Mouse (Mus musculus): ENCODE data around the gene Gckr.
"Not testable (repeated sequence)": the region's sequence is repeated elsewhere in the genome, so short reads cannot be mapped to it uniquely, and the experiment has no call there.

Gene Gckr

GRCm38 (mm10) chr5:31290521-31291360 lies 6.5 kb upstream of the Gckr start, which contains the start of gene Ift172:
TSS of gene Ift172 (minus strand) at chr5:31291116.
- in situ Hi-C loops (cut with MboI; ENCODE audit: low pct_unique_long_range_greater_than_20kb in 1 of 2, low sequenced_read_pairs in 2 of 2, unreplicated experiment in 1 of 2): no loop called here

DNA sequence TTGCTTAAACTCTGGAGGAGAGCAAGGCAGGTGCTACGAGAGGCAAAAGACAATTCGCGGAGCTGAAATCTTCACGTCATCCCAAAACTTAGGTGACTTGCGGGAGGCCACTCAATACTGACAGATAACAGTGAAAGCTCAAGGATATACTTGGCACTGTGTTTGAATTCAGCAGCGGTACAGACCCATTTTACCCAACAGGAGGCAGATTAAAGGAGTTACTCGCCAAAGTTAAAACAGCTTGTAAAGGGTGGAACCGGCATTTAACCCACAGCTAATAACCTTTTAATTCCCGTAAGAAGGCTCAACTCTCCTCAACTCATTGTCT lies 5.9 kb upstream of the Gckr start:
- in situ Hi-C loops (cut with MboI; ENCODE audit: low pct_unique_long_range_greater_than_20kb in 1 of 2, low sequenced_read_pairs in 2 of 2, unreplicated experiment in 1 of 2): no loop called here

DNA sequence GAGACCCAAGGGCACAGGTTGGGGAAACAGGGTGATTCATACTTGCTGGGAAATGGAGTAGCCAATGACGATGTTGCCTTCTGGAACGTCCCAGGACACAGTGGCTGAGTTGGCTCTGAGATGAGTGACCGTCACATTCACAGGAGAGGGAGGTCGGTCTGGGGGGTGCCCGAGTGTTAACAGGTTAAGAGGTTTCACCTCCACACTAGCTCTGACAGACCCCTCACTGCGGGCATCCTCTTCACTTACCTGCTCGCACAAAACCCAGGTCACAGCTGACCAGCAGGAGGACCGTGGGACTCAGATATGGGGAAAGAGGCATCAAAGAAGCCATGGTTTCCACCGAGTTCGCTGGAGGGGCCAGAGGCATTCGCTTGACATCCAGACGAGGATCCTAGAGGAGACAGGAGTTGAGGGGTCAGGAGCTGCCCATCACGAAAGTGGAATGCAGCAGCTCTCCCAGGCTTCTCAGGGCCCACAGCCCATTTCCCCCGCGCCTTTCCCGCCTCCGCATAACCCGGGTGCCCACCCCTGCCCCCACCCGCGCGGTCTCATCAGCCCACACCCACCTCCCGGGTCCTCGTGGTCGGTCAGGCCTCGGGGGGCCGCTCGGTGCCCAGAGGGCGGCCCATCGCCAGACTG lies 2.2 kb upstream of the Gckr start:
- in situ Hi-C loops (cut with MboI; ENCODE audit: low pct_unique_long_range_greater_than_20kb in 1 of 2, low sequenced_read_pairs in 2 of 2, unreplicated experiment in 1 of 2): no loop called here

GRCm38 (mm10) chr5:31295606-31296141 lies 1.6 kb upstream of the Gckr start, which contains the start of gene Fndc4:
TSS of gene Fndc4 (minus strand) at chr5:31296080.
- in situ Hi-C loops (cut with MboI; ENCODE audit: low pct_unique_long_range_greater_than_20kb in 1 of 2, low sequenced_read_pairs in 2 of 2, unreplicated experiment in 1 of 2): no loop called here

DNA sequence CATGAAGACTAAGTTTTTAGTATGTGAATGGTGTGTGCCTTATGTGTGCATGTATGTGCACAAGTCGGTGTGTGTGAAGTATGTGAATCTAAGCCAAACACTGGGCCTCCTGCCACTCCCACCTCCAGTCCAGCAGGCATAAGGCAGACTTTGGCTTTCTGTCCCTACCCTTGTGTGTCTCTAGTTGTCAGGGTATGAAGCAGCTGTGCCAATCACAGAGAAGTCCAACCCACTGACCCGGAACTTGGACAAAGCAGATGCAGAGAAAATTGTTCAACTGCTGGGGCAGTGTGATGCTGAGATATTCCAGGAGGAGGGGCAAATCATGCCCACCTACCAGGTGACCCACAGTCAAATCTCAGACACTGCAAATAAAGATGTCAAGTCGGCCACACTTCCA lies 738 bp downstream of the Gckr start:
- in situ Hi-C loops (cut with MboI; ENCODE audit: low pct_unique_long_range_greater_than_20kb in 1 of 2, low sequenced_read_pairs in 2 of 2, unreplicated experiment in 1 of 2): no loop called here

DNA sequence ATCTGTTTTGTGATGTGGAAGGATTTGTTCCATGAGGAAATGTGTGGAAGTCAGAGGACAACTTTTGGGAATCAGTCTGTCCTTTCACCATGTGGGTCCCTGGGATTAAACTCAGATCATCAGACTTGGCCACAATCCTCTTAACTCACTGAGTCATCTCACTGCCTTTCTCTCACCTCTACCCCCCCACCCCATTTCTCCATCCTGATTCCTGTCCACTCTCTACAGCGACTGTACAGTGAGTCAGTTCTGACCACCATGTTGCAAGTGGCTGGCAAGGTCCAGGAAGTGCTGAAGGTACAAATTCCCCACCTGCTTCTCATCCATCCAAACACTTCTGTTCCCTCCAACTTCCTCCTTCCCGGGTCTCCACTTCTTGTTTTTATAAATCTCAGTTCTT lies 1.2 kb downstream of the Gckr start:
- in situ Hi-C loops (cut with MboI; ENCODE audit: low pct_unique_long_range_greater_than_20kb in 1 of 2, low sequenced_read_pairs in 2 of 2, unreplicated experiment in 1 of 2): no loop called here

DNA sequence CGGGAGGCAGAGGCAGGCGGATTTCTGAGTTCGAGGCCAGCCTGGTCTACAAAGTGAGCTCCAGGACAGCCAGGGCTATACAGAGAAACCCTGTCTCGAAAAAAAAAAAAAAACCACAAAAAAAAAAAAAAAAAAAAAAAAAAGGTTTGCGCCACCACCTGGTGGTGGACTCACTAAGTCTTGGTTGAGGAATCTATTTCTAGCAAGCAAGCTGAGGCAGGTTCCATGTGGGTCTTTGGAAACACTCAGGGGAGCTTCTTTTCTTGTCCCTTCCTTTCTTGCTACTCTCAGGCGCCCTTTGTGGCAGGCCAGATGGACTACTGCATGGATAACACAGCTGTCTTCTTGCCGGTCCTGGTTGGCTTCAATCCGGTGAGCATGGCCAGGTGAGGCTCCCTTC lies 4.6 kb downstream of the Gckr start:
- in situ Hi-C loops (cut with MboI; ENCODE audit: low pct_unique_long_range_greater_than_20kb in 1 of 2, low sequenced_read_pairs in 2 of 2, unreplicated experiment in 1 of 2): no loop called here

- in situ Hi-C loops (cut with MboI; ENCODE audit: low pct_unique_long_range_greater_than_20kb in 1 of 2, low sequenced_read_pairs in 2 of 2, unreplicated experiment in 1 of 2): no loop called here
Observed at GRCm38 (mm10) chr5:31303093-31303492, 5.8 kb downstream of the Gckr start.

DNA sequence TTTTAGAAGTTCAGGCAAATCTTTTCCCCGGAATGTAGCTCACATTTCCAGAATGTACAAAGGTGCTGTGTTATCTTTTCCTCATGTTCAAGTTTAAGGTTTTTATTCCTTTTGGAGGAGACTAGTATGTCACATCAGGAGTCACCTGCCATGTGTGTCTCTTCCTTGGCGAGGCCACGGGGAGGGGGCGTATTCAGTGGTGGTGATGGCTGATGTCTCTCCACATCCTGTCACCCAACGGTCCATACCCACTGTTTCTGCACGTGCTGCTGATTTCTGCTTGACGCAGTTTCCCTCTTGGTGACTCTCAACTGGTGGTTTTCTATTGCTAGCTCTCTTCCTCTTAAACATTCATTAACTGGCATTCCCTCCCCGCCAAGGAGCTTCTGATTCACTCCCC lies 15.6 kb downstream of the Gckr start:
- in situ Hi-C loops (cut with MboI; ENCODE audit: low pct_unique_long_range_greater_than_20kb in 1 of 2, low sequenced_read_pairs in 2 of 2, unreplicated experiment in 1 of 2): no loop called here

DNA sequence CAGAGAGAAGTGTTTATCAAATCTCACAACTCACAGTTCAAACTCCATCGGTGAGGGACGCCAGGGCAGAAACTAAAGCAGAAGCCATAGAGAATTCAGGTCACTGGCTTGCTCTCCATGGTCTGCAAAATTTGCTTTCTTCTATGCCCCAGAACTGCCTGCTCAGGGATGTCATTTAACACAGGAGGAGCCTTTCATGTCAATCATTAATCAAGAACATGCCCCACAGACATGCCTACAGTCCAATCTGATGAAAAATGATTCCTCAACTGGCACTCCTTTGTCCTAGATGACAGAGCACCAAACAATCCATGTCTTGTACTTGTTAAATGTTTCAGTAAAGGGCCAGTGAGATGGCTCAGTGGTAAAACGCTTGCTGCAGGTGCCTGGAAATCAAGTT lies 25.5 kb downstream of the Gckr start:
- in situ Hi-C loops (cut with MboI; ENCODE audit: low pct_unique_long_range_greater_than_20kb in 1 of 2, low sequenced_read_pairs in 2 of 2, unreplicated experiment in 1 of 2): no loop called here

GRCm38 (mm10) chr5:31324085-31324484 lies 26.8 kb downstream of the Gckr start:
- in situ Hi-C loops (cut with MboI; ENCODE audit: low pct_unique_long_range_greater_than_20kb in 1 of 2, low sequenced_read_pairs in 2 of 2, unreplicated experiment in 1 of 2): no loop called here

DNA sequence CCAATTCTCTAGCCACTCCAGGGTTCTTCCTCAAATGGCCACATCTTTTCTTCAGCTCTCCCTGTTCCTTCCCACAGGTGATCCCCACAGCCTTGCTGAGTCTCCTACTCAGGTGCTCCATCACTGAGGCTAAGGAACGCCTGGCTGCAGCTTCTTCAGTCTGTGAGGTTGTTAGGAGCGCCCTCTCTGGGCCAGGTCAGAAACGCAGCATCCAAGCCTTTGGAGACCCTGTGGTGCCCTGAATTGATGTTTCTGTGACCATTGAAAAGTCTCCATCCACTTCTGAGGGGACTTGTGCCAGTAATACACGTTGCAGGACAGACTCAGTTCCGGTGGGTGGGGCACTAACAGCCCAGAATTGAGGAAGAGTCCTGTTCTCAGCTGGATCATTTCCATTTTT lies 29.6 kb downstream of the Gckr start:
- in situ Hi-C loops (cut with MboI; ENCODE audit: low pct_unique_long_range_greater_than_20kb in 1 of 2, low sequenced_read_pairs in 2 of 2, unreplicated experiment in 1 of 2): no loop called here

GRCm38 (mm10) chr5:31328255-31328654 lies 31.0 kb downstream of the Gckr start:
- in situ Hi-C loops (cut with MboI; ENCODE audit: low pct_unique_long_range_greater_than_20kb in 1 of 2, low sequenced_read_pairs in 2 of 2, unreplicated experiment in 1 of 2): no loop called here

GRCm38 (mm10) chr5:31357586-31357985 lies 60.3 kb downstream of the Gckr start:
- in situ Hi-C loops (cut with MboI; ENCODE audit: low pct_unique_long_range_greater_than_20kb in 1 of 2, low sequenced_read_pairs in 2 of 2, unreplicated experiment in 1 of 2): not testable (repeated sequence)

GRCm38 (mm10) chr5:31360955-31361354 lies 63.7 kb downstream of the Gckr start:
- in situ Hi-C loops (cut with MboI; ENCODE audit: low pct_unique_long_range_greater_than_20kb in 1 of 2, low sequenced_read_pairs in 2 of 2, unreplicated experiment in 1 of 2): no loop called here

All from mouse embryonic stem cell (cell line).